Mouse (Mus musculus): ENCODE results near the gene Mfsd11. TPM values are rescaled to one million over a fixed set of nuclear protein-coding genes. Genes with fewer than 3 reads are reported as not detected.

The Mfsd11 gene
- polyA plus RNA-seq, 1 experiment from 2014 or later, result 18.0 TPM

DNA sequence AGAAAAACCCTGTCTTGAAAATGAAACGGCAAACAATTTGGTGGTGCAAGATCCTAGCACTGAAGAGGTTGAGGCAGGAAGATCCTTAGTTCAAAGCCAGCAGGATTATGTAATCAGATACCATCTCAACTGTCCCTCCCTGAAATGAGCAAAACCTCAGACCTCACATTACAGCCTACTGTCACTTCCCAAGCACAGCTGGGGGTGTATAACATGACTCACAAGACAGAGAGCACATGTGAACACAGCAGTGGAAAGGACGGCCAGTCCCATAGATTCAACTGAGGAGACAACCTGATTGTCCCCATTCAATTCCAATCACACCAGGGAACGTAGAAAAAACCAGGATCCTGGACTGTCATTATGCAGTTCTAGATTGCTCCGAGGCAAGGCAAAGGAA, 16.0 kb upstream of the Mfsd11 start:
- Histone ChIP-seq H3K4me3 (ENCODE audit: low read depth, low read length) (no peak overlapping the region), H3K4me1 (ENCODE audit: insufficient read depth) (peaks cover 12% of the 10 kb centered on the region), H3K4me2 (ENCODE audit: low read depth, low read length) (no peak overlapping the region), H3K36me3 (replicated peaks; ENCODE audit: insufficient read depth, low read length) (peaks cover 67% of the 10 kb centered on the region), H3K9ac (replicated peaks) (no peak overlapping the region), H3K27me3 (ENCODE audit: insufficient read depth, low read length) (no peaks in the 10 kb centered on the region), H3K27ac (ENCODE audit: low read depth) (no peak overlapping the region), H3K9me3 (ENCODE audit: low read length) (no peaks in the 10 kb centered on the region)
- ATAC-seq, result no peak
- TF ChIP-seq EP300 (IDR thresholded peaks at IDR 0.05; ENCODE audit: low read depth) (no peak), CTCF (IDR thresholded peaks at IDR 0.05; ENCODE audit: low read depth) (no peak)
- DNase-seq, result no peak
- 86% methylated on average over 4 of the region's 4 CpGs for WGBS (ENCODE audit: insufficient replicate concordance)

DNA sequence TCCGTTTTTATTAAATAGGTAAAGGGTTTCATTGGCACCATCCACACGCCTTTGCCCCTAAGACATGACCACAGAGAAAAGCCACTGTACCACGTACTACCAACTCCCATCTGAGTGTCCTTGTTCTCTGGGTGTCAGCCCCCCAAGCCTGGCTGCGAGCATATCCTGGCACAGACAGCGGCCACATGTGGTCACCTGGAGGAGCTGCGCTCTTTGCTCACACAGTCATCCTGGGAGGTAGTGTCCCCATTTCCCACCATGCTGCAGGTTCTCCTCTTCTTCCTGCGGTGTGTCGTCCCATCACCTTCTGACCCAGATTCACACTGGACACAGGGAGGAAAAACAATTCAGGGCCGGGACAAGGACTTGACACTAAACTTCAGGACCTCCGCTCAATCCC, 14.8 kb upstream of the Mfsd11 start:
- no peaks in the 10 kb centered on the region for H3K27me3 ChIP-seq (ENCODE audit: insufficient read depth, low read length)
- H3K4me3 ChIP-seq (ENCODE audit: low read depth, low read length), result no peak overlapping the region
- H3K4me1 ChIP-seq (ENCODE audit: insufficient read depth), result peaks cover 17% of the 10 kb centered on the region
- no peak overlapping the region for H3K27ac ChIP-seq (ENCODE audit: low read depth)
- H3K9ac ChIP-seq (replicated peaks), result no peak overlapping the region
- ATAC-seq (no peak), DNase-seq (no peak)
- H3K9me3 ChIP-seq (ENCODE audit: low read length), result no peaks in the 10 kb centered on the region
- WGBS (ENCODE audit: insufficient replicate concordance), result 88% methylated on average over 10 of the region's 10 CpGs
- no peak overlapping the region for H3K4me2 ChIP-seq (ENCODE audit: low read depth, low read length)
- TF ChIP-seq EP300 (IDR thresholded peaks at IDR 0.05; ENCODE audit: low read depth) (no peak), CTCF (IDR thresholded peaks at IDR 0.05; ENCODE audit: low read depth) (peak; percentile 22; the same call in 1 of the 2 replicates)
- H3K36me3 ChIP-seq (replicated peaks; ENCODE audit: insufficient read depth, low read length), result peaks cover 71% of the 10 kb centered on the region

DNA sequence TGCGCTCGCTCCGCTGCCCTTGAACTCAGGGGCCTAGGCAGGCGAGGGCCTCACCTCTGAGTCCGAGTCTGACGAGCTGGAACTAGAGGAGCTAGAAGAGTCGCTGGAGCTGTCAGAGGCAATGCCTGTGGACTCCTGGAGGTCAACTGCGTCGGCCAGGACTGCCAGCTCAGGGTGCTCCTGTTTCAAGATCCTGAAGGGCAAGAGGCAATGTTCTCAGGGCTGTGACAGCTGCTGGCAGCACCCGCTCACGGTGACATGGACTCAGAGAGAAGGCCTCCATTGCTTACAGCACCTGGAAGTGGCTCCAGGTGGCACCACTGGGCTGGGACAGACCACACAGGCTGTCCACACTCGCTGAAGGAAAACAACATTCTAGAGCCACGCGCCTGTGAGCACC, 13.3 kb upstream of the Mfsd11 start:
- WGBS (ENCODE audit: insufficient replicate concordance), result 90% methylated on average over 14 of the region's 14 CpGs
- Histone ChIP-seq H3K4me3 (ENCODE audit: low read depth, low read length) (no peak overlapping the region), H3K4me2 (ENCODE audit: low read depth, low read length) (no peak overlapping the region), H3K27me3 (ENCODE audit: insufficient read depth, low read length) (no peaks in the 10 kb centered on the region), H3K27ac (ENCODE audit: low read depth) (no peak overlapping the region), H3K9me3 (ENCODE audit: low read length) (no peaks in the 10 kb centered on the region), H3K36me3 (replicated peaks; ENCODE audit: insufficient read depth, low read length) (peaks cover 68% of the 10 kb centered on the region), H3K9ac (replicated peaks) (no peak overlapping the region), H3K4me1 (ENCODE audit: insufficient read depth) (peaks cover 17% of the 10 kb centered on the region)
- TF ChIP-seq CTCF (IDR thresholded peaks at IDR 0.05; ENCODE audit: low read depth), result no peak
- no peak for TF ChIP-seq EP300 (IDR thresholded peaks at IDR 0.05; ENCODE audit: low read depth)
- no peak for ATAC-seq
- DNase-seq, result no peak

- TF ChIP-seq EP300 (IDR thresholded peaks at IDR 0.05; ENCODE audit: low read depth) (no peak), CTCF (IDR thresholded peaks at IDR 0.05; ENCODE audit: low read depth) (no peak)
- peaks cover 24% of the 10 kb centered on the region for H3K4me1 ChIP-seq (ENCODE audit: insufficient read depth)
- DNase-seq, result peak; percentile 36
- WGBS (ENCODE audit: insufficient replicate concordance), result 56% methylated on average over 7 of the region's 7 CpGs
- H3K4me2 ChIP-seq (ENCODE audit: low read depth, low read length), result no peak overlapping the region
- no peaks in the 10 kb centered on the region for H3K27me3 ChIP-seq (ENCODE audit: insufficient read depth, low read length)
- no peaks in the 10 kb centered on the region for H3K9me3 ChIP-seq (ENCODE audit: low read length)
- H3K9ac ChIP-seq (replicated peaks), result no peak overlapping the region
- no peak overlapping the region for H3K4me3 ChIP-seq (ENCODE audit: low read depth, low read length)
- H3K27ac ChIP-seq (ENCODE audit: low read depth), result no peak overlapping the region
- no peak for ATAC-seq
- peaks cover 61% of the 10 kb centered on the region for H3K36me3 ChIP-seq (replicated peaks; ENCODE audit: insufficient read depth, low read length)
These were observed 12.6 kb upstream of the Mfsd11 start for GRCm38 (mm10) chr11:116839601-116840000.

GRCm38 (mm10) chr11:116840748-116841147, 11.5 kb upstream of the Mfsd11 start:
- Histone ChIP-seq H3K9ac (replicated peaks) (no peak overlapping the region), H3K4me3 (ENCODE audit: low read depth, low read length) (0 out of 2 replicates have a peak overlapping the region, but pooled peaks have one; percentile 94), H3K9me3 (ENCODE audit: low read length) (no peaks in the 10 kb centered on the region), H3K4me2 (ENCODE audit: low read depth, low read length) (peak overlapping the region; percentile 96), H3K27me3 (ENCODE audit: insufficient read depth, low read length) (no peaks in the 10 kb centered on the region), H3K36me3 (replicated peaks; ENCODE audit: insufficient read depth, low read length) (peaks cover 53% of the 10 kb centered on the region), H3K27ac (ENCODE audit: low read depth) (no peak overlapping the region), H3K4me1 (ENCODE audit: insufficient read depth) (peaks cover 25% of the 10 kb centered on the region)
- TF ChIP-seq CTCF (IDR thresholded peaks at IDR 0.05; ENCODE audit: low read depth), result 0 out of 2 replicates have a peak, but pooled peaks have one; percentile 3
- TF ChIP-seq EP300 (IDR thresholded peaks at IDR 0.05; ENCODE audit: low read depth), result no peak
- ATAC-seq, result no peak
- no peak for DNase-seq
- WGBS (ENCODE audit: insufficient replicate concordance), result 75% methylated on average over 4 of the region's 4 CpGs

GRCm38 (mm10) chr11:116842531-116843260, 9.5 kb upstream of the Mfsd11 start:
- Histone ChIP-seq H3K4me1 (ENCODE audit: insufficient read depth) (peaks cover 25% of the 10 kb centered on the region), H3K36me3 (replicated peaks; ENCODE audit: insufficient read depth, low read length) (peaks cover 44% of the 10 kb centered on the region), H3K9ac (replicated peaks) (peak overlapping the region; percentile 96), H3K4me2 (ENCODE audit: low read depth, low read length) (peak overlapping the region; percentile 96), H3K27ac (ENCODE audit: low read depth) (peak overlapping the region; percentile 99), H3K9me3 (ENCODE audit: low read length) (no peaks in the 10 kb centered on the region), H3K27me3 (ENCODE audit: insufficient read depth, low read length) (no peaks in the 10 kb centered on the region), H3K4me3 (ENCODE audit: low read depth, low read length) (peak overlapping the region; percentile 94)
- peak; percentile 80 for DNase-seq
- peak; percentile 42 for ATAC-seq
- WGBS (ENCODE audit: insufficient replicate concordance), result under 1% methylated on average over 73 of the region's 73 CpGs
- TF ChIP-seq EP300 (IDR thresholded peaks at IDR 0.05; ENCODE audit: low read depth) (no peak), CTCF (IDR thresholded peaks at IDR 0.05; ENCODE audit: low read depth) (peak; percentile 31; the same call in 1 of the 2 replicates)

Data from liver, postnatal 0 days (tissue).